Mouse (Mus musculus): ENCODE results near the gene Cst3.

Cst3 gene

DNA sequence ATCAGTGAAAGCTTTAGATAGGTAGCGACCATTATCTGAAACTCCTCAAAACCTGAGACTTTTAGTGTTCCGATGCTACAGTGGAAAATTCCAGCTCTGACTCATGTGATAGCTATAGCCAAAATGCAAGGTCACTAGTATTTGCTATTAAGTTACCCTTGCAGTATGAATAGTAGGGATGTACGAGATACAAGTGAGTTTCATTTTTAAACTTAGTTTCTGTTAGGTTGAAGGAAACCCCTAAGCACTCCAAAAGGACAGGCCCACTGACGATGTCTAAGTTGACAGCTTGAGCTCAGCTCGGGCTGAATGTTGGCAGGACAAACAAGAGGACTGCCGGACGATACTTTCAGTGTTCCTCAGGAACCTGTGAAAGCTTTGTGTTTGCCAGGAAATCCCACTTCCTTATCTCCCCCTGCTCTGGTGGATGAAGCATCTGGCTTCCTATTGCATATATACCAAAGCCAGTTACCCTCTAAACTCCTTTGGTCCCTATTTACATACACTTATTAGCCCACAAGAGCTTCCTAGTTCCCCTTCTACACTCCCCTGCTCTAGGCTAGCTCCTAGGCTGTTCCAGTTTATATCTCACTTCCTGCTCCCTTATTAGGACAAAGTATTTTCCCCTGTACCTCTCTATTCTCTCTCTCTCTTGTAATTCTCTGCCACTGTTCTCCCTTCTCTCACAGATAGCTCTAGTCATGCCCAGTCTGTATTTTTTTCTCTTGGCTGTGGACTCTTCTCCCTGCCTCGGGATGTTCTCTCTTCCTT is 18.7 kb downstream of the Cst3 start:
- no peak for DNase-seq (ENCODE audit: low read depth, low spot score)

DNA sequence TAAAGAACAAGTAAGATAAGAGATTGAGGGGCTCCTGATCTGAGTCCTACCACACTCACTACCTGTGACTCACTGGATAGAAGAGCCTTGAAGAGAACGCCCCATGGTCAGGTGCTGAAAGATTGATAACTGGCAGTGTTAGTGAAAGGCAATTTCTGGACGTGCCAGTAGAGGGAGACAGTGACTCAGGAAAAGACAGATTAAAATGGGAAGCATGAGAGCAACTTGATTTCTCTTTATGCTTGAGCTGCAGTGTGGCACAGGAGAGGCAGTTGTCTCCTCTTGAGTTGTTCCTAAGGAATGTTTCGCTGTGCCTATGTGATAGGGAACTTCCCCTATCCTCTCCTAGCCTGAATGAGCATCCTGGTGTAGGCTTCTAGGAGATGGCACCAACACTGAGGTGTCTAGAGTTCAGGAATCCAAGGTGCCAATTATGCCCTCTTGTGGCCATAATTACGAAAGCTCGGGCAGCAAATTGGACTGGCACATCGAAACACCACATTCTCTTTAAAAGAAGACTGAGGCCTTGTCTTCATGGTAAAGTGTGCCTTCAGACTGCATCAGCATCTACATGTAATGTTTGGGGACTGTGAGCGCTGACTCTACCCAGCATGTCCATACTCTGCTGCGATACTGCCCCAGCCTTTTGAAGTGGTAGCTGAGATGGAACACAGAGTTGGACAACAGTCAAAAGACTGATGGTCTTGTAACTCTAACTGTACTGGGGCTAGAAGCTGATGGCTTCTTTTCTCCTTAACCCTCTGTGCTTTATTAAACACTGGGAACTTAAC is 24.2 kb downstream of the Cst3 start:
- DNase-seq (ENCODE audit: low read depth, low spot score) = peak; percentile 78

DNA sequence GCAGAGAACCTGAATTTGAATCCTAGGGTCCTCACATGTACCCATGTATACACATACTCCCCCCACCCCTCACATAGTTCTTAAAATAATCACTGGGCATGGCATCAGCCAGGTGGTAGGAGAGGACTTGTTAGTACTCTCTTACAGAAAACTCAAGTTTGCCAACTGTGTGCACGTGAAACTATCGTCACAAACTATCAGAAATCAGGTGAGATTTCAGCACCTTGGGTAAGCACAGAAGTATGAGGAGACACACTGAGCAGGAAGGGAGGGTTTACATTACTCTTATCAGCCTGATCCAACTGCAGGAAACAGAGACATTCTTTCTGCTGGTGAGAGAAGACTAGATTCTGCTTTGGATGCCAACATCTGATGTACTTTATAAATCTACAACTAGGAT is 36.3 kb downstream of the Cst3 start:
- DNase-seq (ENCODE audit: low read depth, low spot score) = no peak

DNA sequence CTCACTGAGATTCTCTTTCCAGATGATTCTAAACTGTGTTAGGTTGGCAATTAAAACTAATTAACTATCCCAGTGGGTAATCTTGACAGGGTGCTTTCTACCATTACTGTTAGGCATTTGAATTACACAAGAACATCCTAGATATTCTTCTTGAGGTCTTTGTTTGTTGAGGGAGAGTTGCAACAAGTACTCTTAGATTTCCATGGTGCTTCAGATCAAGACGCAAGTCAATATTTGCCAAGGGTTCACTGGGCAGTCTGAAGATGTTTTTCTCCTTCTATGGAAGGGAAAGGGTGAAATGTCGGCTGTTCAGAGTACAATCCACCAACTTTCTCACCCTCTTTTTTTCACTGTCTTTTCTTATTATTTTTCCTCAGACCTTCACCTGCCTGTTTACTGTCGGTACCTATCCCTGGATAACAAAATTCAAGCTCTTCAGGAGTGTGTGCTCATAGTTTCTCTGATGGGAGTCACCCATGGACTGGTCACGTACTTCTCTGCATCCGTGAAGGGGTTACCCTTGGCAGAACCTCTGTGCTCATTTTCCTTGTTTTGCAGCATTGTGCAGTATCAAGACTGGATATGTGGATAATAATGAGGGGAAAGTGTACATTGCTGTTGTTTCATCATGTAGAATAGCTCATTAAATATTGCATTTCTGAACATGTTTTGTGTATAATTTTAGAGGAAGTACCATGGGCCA is 37.3 kb downstream of the Cst3 start:
- no peak for DNase-seq (ENCODE audit: low read depth, low spot score)

DNA sequence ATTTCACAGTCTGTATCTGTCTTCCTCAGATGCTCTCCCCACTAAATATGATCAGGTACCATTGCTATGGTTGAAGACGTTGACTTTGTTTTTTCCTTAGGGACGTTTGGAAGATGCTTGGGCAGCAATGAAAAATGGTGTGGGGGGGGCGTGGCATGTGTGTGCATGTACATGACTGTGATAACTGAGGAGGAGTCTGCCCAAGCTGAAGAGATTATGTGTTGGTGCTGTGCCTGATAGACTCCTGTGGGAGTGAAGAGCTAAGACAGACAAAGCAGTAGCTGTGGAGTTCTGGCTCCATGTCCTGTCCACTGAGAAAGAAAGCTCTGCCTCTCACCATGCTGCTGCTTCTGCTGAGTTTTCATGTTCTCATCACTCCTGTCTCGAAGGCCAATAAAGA is 40.6 kb downstream of the Cst3 start, which contains the start of gene Cst9:
Gene Cst9, plus strand, starts transcription at position 236 of the 400 bp plus-strand sequence.
- no peak for DNase-seq (ENCODE audit: low read depth, low spot score)

DNA sequence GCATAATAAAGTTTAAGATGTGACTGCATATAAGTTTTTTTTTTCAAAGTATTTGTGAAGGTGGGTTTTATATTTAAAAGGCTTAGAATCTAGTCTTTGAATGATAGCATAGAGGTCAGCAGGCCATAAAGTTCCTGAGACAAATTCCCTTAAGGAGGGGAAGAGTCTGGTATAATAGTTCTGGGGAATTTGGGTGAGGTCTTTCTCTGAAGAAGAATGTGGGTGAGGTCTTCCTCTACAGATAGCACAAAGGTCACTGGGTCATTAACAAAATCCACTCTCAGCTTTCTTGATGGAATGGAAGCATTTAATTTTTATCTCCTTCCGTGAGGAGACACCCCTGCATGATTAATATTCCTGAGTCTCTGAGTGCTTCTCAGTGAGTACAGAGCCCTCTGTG is 49.5 kb downstream of the Cst3 start:
- no peak for DNase-seq (ENCODE audit: low read depth, low spot score)
